Mouse (Mus musculus) ES-E14 (cell line): ENCODE results near the gene Galp.

Experiments
- MAFK ChIP-seq: IDR thresholded peaks from 2 replicates; pipeline ENCODE4 v1.6.1; 2014; ENCODE audit warnings: mild to moderate bottlenecking, low read depth, low read length, inconsistent platforms; ENCODE audit not compliant: insufficient read depth
- ZNF384 ChIP-seq: IDR thresholded peaks from 2 replicates; pipeline ENCODE4 v1.6.1; 2012; ENCODE audit warnings: low read depth, low read length, inconsistent platforms

DNA sequence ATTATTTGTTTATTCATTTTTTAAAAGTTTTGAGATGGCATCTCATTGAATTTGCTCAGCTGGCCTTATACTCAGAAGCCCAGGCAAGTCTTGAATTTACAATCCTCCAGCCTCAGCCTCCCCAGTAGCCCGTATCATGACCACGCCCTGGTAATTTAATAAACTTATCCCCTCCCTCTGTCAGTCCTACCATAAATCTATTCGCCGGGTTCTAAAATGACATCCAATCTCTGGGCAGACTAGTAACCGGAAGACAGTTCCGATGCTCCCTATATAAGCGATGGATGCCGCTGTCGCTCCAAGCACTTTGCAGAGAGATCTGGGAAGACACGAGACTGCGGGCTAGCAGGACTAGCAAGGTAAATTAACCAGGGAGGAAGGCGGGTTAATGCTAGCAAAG lies 25.1 kb downstream of the Galp start, which contains the start of gene Zscan5b:
- TF ChIP-seq MAFK (no peak), ZNF384 (no peak)
